Mouse (Mus musculus): ENCODE measurements at regions not wholly inside any gene's neighbourhood (a gene's known extent, or its start where the extent isn't known, plus 50 kb on each side); places are given as distances from the start of the nearest gene placed in this dataset.
A peak's percentile ranks its signal among the peaks of the same experiment; 100 is the strongest.

- no peak for DNase-seq (ENCODE audit: low read depth)
Observed at GRCm38 (mm10) chr15:27270203-27270602, 196.3 kb upstream of the Ank start.

- no peak for DNase-seq (ENCODE audit: low read depth)
Observed at GRCm38 (mm10) chr15:27282279-27282678, 184.2 kb upstream of the Ank start.

GRCm38 (mm10) chr15:27303856-27304255 lies 162.6 kb upstream of the Ank start:
- DNase-seq (ENCODE audit: low read depth): no peak

GRCm38 (mm10) chr15:27304256-27304655 lies 162.2 kb upstream of the Ank start:
- no peak for DNase-seq (ENCODE audit: low read depth)

GRCm38 (mm10) chr15:27305035-27305434 lies 161.4 kb upstream of the Ank start:
- DNase-seq (ENCODE audit: low read depth): no peak

GRCm38 (mm10) chr15:27308639-27309038 lies 157.8 kb upstream of the Ank start:
- no peak for DNase-seq (ENCODE audit: low read depth)

GRCm38 (mm10) chr15:27315964-27316745 lies 150.3 kb upstream of the Ank start:
- peak; percentile 30 for DNase-seq (ENCODE audit: low read depth)

- no peak for DNase-seq (ENCODE audit: low read depth)
Observed at GRCm38 (mm10) chr15:27316746-27317129, 149.7 kb upstream of the Ank start.

- no peak for DNase-seq (ENCODE audit: low read depth)
Observed at GRCm38 (mm10) chr15:27321915-27322665, 144.4 kb upstream of the Ank start.

GRCm38 (mm10) chr15:27325847-27326548 lies 140.5 kb upstream of the Ank start:
- DNase-seq (ENCODE audit: low read depth): peak; percentile 34

- no peak for DNase-seq (ENCODE audit: low read depth)
Observed at GRCm38 (mm10) chr15:27326549-27326876, 140.0 kb upstream of the Ank start.

- no peak for DNase-seq (ENCODE audit: low read depth)
Observed at GRCm38 (mm10) chr15:27327744-27328143, 138.7 kb upstream of the Ank start.

- DNase-seq (ENCODE audit: low read depth): no peak
Observed at GRCm38 (mm10) chr15:27328441-27328840, 138.0 kb upstream of the Ank start.

GRCm38 (mm10) chr15:27340070-27340469 lies 126.4 kb upstream of the Ank start:
- no peak for DNase-seq (ENCODE audit: low read depth)

GRCm38 (mm10) chr15:27341518-27341976 lies 124.9 kb upstream of the Ank start:
- no peak for DNase-seq (ENCODE audit: low read depth)

- DNase-seq (ENCODE audit: low read depth): no peak
Observed at GRCm38 (mm10) chr15:27358441-27358840, 108.0 kb upstream of the Ank start.

GRCm38 (mm10) chr15:27359271-27359670 lies 107.2 kb upstream of the Ank start:
- no peak for DNase-seq (ENCODE audit: low read depth)

GRCm38 (mm10) chr15:27374517-27374916 lies 92.0 kb upstream of the Ank start:
- no peak for DNase-seq (ENCODE audit: low read depth)

GRCm38 (mm10) chr15:27378601-27379094 lies 87.8 kb upstream of the Ank start:
- no peak for DNase-seq (ENCODE audit: low read depth)

- no peak for DNase-seq (ENCODE audit: low read depth)
Observed at GRCm38 (mm10) chr15:27380436-27380945, 86.0 kb upstream of the Ank start.

- DNase-seq (ENCODE audit: low read depth): no peak
Observed at GRCm38 (mm10) chr15:27381565-27381964, 84.9 kb upstream of the Ank start.

GRCm38 (mm10) chr15:27390567-27390966 lies 75.9 kb upstream of the Ank start:
- no peak for DNase-seq (ENCODE audit: low read depth)

All from c-Kit-positive CD71-negative TER-119-negative erythroid progenitor cells, embryonic 14.5 days (primary cell).